Mouse (Mus musculus) thymus, postnatal 36 days (tissue): ENCODE data around the gene Mob4.
"Not testable (repeated sequence)": the region's sequence is repeated elsewhere in the genome, so short reads cannot be mapped to it uniquely, and the experiment has no call there.

ENCODE experiments used
- DNase-seq, 2 experiments: peaks; one replicate each; pipeline ENCODE4 v3.0.0; 2022; ENCODE audit warnings: mixed read lengths in 2 of 2

The Mob4 gene

DNA sequence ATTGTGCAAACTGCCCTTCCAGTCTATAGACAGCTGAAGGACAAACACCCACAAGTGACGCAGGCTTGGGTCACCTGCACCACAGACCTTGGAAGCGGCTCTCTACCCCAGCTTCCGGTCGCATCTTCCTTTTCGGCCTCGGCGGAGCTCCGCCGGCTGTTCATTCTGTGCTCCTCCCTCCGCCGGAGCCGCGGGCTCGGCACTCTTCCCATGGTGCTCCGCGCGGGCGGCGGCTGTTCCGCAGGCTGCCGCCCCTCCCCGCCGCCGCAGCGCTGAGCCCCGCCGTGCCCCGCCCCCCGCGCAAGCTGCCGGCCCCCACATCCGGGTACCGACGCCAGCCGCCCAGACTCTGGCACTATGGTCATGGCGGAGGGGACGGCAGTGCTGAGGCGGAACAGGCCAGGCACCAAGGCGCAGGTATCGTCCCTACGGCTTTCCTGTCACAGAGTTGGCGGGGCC lies at the start of gene Mob4:
Mob4 (plus strand) TSS at position 289 of the 459 bp plus-strand sequence.
- DNase-seq, result peak; percentile 91 to 93

DNA sequence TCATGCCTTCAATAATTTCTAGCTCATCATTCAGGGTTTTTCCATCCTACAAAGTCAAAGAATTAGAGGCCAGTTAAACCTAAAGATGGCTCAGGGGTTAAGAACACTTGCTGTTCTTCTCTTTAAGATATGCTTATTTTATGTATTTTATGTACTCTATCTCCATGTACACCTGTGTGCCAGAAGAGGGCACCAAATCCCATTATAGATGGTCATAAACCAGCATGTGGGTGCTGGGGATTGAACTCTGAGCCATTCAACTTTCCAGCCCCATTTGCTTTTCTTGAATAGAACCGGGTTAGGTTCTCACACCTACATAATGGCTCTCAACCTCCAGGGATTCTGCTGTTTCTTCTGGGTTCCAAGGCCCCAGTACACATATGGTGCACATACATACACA lies 48.9 kb upstream of the Mob4 start:
- no peak for DNase-seq

DNA sequence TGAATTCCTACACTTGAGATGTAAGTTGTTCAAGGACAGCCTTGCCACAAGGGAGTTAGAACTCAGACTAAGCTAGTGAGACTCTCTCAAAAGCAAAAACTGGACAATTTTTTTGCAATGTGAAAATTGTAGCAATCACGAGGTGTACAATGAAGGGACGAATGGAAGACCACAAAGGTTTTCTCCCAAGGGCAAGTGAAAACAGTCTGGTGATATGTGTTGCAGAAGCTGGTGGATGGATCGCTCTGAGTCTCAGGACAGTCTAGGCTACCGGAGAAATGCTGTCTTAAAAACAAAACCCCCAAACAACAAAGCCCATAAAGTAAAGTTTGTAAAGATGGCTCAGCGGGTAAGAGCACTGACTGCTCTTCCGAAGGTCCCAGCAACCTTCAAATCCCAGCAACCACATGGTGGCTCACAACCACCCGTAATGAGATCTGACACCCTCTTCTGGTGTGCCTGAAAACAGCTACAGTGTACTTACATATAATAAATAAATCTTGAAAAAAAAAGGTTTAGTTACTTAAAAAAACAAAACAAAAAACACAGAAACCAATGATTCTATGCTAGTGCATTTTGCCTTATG lies 45.2 kb upstream of the Mob4 start:
- no peak for DNase-seq

DNA sequence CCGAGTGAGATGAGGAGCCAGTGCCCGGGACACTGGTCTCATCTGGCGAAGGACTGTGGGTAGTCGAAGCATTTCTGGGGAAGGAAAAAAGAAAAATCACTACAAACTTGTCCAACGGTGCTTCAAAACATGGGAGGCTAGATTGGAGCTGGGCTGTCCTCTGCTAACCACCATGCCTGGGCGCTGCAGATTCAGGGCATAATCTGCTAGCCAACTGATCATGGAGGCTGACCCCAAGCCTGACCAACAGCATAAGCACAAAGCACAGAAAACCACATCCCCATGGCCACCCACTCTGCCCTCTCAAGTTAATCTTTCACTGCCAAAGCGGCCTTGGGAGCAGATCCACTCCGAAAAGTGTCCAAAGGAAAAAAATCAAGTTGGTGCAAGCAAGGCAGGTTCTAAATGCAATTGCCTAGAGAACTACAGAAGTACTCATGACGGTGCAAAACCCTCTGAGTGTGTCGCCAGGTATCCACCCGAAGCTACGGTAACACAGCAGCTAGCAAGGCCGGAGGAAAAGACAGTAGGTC lies 44.1 kb upstream of the Mob4 start:
- peak; percentile 8 to 9 for DNase-seq

DNA sequence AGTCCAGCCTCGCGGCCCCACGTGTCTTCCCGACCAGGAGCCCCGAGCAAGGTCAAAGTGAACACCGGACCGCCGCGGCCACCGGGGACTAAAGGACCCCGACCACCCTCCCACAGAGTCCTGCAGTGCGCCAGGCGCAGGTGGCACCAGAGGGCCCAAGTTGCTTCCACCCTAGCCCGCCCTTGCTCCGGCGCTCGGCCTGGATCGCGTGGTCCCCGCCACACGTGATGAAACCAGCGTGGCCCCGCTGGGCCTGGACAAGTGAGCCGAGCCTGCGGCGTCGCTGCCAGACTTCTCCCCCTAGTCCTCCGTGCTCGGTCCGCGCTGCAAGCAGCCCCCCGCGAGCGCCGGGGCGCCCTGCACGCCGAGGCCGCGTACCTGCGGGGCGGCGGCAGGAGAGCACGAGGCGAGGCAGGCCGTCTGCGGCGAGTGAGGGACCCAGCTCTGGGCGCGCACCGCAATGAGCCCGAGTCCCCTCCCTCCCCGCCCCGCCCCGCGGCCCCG lies 43.6 kb upstream of the Mob4 start:
- no peak for DNase-seq

DNA sequence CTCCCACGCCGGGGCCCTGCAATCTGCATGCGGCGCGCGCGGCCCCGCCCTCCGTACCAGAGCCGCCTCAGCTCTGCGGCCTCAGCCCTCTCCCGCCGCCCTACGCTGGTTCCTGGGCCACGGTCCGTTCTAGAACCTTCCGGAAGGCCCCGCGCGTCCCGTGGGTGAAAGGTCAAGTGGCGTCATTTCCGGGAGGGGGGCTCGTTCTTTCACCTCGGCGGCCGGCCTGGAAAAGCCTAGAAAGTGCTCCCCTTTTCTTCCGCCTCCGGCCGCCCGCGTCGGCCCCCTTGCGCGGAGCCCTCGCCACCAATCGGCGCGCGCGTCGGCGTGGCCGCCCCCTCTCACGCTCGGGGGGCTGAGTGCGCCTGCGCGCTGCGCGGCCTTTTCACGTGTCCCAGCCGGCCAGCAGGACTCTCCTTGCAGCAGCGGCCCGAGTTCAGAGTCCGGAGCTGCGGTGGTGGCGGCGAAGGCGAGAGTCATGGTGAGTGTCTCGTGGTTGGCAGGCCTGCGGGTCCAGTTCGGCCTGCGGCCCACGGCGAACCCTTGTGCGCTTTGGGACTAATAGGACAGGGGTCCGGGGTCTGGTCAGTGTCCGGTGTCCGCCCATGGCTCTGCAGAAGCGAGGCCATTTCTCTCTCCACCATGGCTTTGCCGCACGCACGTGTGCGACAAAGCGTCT lies 43.0 kb upstream of the Mob4 start, which contains the start of the genes Hspe1 and Hspd1:
Hspe1 (plus strand) TSS at position 201 of the 679 bp plus-strand sequence.
Hspd1 (minus strand) TSS at position 312 of the 679 bp plus-strand sequence.
- peak; percentile 98 to 99 for DNase-seq

DNA sequence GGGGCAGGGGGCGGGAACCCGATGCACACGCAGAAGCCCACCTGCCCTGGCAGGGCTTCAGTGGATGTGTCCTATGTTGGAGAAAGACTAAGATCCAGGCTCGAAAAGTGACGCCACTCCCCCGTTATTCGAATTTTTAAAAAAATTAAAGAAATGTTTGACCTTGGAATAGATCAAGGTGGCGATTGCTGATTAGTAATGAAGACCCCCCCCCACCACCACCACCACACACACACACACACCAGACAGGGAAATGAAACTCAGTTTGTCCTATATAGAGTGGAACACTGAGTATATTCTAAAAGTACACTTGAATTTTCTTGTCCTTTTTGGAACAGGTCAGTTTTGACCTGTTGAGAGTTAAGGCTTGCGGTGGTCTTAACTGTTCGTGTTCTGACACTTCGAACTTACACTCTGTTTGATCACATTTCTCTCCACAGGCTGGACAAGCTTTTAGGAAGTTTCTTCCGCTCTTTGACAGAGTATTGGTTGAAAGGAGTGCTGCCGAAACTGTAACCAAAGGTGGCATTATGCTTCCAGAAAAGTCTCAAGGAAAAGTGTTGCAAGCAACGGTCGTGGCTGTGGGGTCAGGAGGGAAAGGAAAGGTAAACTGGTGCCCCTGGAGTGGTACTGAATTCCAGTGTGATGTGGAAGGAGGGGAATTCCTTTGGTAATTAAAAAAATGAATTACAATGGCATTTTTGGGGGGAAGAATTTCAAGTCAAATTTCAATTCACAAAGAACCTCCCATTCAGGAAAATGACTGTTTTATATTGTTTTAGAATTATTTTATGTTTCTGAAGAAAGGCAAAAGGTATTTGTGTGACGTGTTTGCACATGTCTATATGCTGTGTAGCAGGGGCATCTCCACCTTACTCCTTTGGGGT lies 42.2 kb upstream of the Mob4 start:
- DNase-seq, result no peak

DNA sequence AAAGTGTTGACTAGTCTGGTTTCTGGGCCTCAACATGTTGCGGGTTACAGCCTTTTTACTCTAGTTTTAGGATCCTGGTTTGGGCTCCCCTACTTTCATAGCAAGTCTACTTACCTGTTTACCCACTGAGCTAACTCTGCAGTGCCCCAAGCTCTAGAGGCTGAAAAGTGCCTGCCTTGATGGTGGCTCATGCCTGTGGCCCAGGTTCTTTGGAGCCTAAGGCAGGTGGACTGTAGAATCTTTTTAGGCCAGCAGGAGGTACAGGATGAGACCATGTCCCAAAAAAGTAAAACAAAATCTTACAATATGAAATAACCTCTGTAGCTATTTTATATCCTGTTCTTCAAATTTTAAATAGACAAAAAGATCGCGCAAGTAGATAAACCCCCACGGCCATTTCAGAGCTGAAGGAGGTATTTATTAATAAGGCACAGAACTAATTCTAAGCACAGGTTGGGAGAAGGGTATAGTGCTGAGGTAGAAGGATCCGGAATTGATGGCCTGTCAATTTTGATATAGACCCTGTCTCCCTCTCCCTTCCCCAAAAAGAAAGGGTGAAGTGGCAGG lies 41.5 kb upstream of the Mob4 start:
- no peak for DNase-seq

DNA sequence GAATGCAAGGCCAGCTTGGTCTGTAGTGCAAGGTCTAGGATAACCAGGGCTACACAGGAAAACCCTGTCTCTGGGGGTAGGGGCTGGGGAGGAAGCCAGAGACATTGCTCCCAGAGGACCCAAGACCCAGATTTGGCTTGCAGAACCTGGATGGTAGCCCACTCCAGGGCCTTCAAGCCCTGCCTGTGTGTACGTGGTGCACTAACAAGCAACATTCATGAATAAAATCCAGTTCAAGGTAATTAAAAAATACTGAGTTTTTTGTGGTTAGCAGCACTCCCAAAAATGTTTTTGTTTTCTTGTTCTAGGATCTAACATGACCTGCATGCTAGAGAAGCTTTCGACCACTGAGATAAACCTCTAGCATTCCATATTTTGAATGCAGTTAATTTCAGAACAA lies 39.0 kb upstream of the Mob4 start:
- DNase-seq, result no peak

DNA sequence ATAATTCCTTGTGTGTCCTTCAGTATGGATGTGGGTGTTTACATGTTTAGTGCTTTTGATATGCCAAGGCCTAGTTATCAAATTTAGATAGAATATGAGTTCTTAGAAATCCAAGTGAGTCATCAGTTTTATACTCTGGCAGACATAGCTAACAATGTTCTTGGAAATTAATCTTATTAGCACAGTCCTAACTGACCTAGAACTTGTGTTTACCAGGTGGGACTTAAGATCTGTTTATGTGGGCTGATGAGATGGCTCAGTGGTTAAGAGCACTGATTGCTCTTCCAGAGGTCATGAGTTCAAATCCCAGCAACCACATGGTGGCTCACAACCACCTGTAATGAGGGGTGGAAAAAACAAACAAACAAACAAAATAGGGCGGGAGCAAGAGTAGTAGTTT lies 38.6 kb upstream of the Mob4 start:
- no peak for DNase-seq

DNA sequence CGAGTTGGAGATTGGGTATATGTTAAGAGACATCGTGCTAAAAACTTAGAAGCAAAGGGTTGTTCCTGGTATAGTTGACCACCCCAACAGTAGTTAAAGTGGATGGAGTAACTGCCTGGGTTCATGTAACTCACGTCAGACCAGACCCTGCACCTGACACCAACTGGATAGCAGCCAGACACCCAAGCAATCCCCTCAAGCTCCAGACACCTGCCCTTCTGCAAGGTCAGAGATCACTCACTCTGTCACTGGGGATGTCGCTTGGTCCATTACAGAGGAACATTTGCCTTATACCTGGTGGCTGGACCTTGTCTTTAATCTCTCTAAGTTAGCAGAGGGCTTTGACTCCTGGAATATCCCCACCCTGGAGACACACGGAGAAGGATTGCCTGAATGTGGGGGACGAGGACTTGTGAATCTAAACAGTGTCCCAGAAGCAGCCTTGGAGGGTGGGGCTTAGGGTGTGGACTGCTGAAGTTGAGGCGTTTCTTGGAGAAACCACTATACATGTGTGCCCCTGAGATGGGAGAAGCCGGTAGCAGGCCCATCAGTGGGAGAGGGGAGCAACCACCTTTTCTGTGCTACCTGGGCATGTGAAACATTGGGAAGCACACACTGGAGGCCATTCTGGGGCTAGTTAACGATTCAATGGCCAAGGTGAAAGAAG lies 24.0 kb upstream of the Mob4 start:
- no peak for DNase-seq

DNA sequence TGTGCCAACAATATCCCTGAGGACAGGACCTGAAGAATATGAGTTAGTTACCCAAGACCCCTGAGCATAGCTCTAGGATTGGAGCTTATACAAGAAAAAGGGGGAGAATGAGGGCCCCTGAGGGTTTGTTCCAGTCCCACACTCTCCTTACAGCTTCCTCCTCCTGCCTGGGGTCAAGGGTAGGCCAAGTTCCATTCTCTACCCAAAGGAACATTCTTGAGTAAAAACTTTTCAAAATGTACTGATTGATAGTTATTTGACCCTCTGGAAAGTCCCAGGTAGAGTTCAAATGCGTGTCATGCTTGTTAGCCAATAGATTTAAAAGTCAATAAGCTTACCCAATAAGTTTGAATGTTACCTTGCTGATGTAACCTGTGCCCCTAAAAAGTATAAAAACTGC lies 23.4 kb upstream of the Mob4 start:
- DNase-seq, result no peak

DNA sequence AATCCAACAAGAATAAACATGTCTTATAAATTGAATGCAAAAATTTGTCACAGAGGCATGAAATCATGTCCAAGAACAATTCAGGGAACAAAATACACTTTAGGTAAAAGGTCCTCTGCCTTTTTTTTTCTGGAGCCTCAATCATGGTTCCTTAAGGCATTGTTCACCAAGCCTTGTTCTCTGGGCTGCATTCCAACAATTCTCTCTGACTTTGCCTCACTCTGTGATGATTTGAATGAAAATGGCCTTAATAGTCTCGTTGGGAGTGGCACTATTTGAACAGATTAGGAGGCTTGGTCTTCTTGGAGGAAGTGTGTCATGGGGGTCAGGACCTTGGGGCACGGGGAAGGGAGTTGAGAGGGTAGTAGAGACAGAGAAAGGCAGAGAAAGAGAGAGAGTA lies 22.6 kb upstream of the Mob4 start:
- no peak for DNase-seq

DNA sequence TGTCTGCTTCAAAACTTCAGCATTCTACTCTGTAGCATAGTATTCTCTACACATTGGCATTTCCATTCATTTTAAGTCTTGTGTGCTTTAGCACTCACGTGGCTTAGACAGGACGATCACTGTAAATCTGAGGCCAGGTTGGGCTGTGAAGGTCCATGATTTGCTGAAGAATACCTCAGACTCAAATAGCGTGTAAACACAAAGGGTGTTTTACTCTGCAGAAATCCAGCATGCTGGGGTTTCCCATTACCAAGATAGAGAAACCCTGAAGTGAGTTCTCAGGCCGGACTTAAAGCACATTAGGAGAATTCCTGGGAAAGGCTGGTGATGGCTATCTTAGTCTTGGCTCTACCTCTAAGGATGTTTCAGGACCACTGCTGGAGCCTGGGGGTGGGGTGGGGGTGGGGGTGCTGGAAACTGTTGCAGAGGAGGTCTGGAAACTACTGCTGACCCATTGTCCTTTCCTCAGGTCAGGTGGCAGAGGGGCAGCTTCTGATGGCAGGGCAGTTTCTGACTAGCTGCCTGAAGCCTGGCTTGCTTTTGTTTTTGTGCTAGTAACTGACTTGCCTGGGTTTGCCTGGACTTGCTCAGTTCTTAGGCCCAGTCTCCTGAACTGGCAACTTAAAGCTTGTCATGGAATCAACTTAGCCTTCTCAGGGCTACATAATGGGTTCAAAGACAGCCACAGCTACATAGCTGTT lies 21.8 kb upstream of the Mob4 start:
- DNase-seq, result no peak

DNA sequence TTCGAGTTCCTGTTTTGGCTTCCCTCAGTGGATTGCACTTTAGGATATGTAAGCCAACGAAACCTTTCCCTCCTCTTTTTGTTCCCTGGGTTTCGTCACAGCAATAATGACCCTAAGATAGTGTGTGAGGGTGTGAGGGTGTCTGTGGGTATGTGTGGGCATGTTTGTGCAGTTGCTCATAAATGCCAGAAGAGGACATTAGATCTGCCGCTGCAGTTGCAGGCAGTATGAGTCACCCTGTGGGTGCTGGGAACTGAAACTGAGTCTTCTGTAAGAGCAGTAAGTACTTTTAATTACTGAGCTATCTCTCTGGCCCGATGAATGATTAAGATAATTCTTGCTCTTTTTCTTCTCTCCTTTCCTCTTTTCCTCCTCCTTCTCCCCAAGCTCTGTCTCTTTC lies 8.0 kb upstream of the Mob4 start:
- no peak for DNase-seq

DNA sequence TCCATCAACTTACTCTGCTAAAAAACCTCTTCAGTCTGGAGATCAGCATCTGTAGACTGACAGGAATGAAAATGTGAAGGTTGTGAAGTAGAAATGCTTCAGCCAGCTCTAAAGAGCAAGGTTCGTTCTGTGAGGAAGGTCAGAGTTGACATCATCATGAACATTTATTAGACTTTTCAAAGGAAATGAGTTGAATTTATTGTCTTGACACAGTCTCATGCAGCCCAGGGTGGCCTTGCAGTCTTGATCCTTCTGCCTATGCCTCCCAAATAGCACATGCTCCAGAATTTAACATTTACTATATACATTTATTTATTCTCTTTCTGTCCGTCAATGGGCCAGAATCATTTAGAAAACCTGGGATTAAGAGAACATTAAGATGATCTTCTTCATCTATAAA lies 7.5 kb upstream of the Mob4 start:
- no peak for DNase-seq

DNA sequence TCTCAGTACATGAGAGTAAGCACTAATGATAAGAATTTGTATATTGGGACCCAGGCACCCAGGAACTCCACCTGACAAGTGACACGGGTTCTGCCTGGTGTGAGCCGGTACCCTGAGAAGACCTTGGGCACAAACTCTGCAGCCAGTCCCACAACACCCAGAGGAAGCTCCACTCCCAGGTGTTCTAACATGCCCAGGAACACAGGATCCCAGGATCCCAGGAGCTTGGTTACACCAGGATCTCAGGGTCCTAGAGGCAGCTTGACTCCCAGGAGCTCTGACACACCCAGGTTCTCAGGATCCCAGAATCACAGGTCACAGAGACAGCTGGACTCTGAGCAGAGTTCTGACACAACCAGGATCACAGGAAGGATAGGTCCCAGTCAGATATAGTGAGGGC lies 6.9 kb upstream of the Mob4 start:
- not testable (repeated sequence) for DNase-seq

DNA sequence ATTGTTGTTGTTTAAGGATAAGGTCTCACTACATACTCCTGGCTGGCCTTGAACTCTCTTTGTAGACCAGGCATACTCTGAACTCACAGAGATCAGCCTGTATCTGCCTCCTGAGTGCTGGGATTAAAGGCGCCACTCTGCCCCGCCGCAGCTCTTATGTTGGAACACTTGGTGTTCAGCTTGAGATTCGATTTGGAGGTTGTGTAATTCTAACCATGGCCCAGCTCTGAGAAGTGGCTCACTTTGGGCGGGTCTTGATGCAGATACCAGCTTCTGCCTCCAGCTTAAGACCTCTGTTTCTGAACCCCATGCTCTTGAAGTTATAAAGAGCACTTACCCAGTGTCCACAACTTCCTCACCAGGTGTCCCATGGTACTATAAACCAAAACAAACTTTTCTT lies 1.3 kb upstream of the Mob4 start:
- peak in 1 of 2 experiments; percentile 7 for DNase-seq

DNA sequence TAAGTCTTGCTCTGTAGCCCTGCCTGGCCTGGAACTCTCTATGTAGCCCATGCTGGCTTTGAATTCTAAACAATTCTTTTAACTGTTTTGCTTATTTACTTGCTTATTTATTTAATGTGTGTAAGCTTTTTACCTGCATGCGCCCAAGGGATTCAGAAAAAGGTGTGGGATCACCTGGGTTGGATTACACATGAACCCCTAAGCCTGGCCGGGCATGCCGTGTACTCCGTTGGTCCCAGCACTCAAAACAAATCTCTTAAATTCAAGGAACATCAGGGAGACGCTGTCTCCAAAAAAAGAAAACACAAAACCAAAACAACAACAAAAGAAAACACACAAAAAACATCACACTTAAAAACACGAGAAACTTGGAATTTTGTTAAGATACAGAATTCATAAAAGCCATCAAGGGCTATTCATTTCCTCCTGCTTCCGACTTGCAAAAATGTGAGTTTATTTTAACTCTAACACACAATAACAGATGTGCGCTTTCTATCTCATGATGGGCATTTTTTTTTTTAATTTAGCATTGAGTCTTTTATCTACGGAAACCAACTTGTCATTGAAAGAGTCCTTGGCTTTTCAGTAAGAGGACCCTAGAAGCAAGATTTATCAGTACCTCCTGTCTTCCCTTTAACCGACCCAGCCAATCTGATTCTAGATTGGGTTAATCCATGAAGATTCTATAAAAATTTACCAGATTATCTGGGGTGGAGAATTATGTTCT lies 678 bp upstream of the Mob4 start:
- DNase-seq, result no peak

DNA sequence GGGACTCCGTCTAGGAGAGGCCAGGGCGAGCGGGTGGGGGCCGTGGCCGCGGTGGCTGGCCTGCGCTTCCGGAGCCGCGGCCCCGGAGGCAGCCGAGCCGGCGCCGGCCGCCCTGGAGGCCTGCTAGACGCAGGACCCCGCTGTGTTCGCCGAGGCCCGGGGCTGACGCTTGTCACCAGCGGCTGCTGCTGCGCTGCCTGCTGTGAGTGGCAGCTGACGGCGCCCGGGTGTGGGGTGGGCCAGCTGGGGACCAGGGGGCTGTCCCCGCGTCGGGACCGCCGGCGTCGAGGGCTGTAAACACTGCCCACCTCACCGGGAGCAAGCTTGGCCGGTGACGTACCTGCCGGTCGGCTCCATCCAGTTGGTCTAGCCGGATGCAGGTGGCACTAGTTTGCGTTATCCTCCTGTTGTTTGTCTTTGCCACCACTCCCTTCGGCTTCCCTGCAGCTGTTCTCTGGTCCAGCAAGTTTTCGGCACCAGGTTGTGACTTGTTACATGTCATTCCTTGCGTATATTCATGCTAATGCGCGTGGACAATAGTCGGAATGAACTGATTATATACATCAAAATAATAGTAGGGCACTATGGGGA lies 488 bp downstream of the Mob4 start:
- no peak for DNase-seq
